Mouse (Mus musculus): ENCODE measurements around the gene Gli2. TPM values are rescaled to one million over a fixed set of nuclear protein-coding genes. Genes with fewer than 3 reads are reported as not detected.

Gli2 gene
- polyA plus RNA-seq, 1 experiment from 2014 or later: 4.0 TPM

DNA sequence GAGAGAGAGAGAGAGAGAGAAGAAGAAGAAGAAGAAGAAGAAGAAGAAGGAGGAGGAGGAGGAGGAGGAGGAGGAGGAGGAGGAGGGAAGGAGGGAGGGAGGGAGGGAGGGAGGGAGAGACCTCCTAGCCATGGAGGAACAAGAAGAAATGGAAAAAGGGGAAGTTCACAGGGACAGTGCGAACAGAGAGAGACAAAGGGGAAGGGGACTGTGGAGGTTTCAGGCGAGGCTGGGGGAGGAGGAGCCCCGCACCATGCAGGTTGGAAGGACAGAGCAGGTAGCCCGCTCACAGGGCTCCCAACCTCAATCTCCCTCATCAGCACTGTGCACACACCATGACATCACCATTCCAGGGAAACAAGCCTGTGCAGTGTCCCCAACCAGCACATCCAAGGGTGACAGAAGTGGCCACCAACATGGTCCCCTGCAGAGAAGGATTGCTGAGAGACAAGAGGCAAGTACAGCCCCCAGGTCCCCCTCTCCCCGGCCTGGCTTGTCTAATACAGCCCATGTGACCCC, 84.7 kb downstream of the Gli2 start:
- WGBS: 89% methylated on average over 5 of the region's 5 CpGs
- Histone ChIP-seq H3K36me3 (ENCODE audit: control insufficient read depth, insufficient read depth) (no peaks in the 10 kb centered on the region), H3K27ac (ENCODE audit: low read length) (no peak overlapping the region), H3K4me2 (ENCODE audit: low read length) (no peak overlapping the region), H3K27me3 (replicated peaks; ENCODE audit: control insufficient read depth, insufficient read depth, low read length) (no peaks in the 10 kb centered on the region), H3K9ac (replicated peaks; ENCODE audit: low read depth, low read length) (no peak overlapping the region), H3K9me3 (ENCODE audit: control insufficient read depth, low read length) (no peaks in the 10 kb centered on the region), H3K4me1 (replicated peaks; ENCODE audit: control insufficient read depth, insufficient read depth, low read length) (no peaks in the 10 kb centered on the region), H3K4me3 (replicated peaks; ENCODE audit: low read length) (no peak overlapping the region)
- ATAC-seq: no peak

DNA sequence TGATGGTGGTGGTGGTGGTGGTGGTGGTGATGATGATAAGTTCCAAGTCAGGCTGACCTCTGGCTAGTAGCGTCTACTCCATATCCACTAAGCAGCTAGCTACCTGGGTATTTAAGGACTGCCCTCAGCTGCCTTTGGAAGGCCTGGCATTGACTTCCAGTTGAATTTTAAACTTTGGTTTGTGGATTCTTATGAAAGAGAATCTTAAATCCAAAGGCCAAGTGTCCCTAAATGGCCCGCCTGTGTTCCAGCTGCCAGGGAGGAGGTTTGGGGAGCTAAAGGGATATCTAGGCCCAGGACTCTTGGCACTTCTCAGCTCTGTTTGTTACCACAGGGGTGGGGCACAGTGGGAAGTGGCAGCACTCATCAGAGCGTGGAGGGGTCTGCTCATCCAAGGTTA, 85.4 kb downstream of the Gli2 start:
- no peak overlapping the region for H3K9ac ChIP-seq (replicated peaks; ENCODE audit: low read depth, low read length)
- H3K4me1 ChIP-seq (replicated peaks; ENCODE audit: control insufficient read depth, insufficient read depth, low read length): no peaks in the 10 kb centered on the region
- no peaks in the 10 kb centered on the region for H3K36me3 ChIP-seq (ENCODE audit: control insufficient read depth, insufficient read depth)
- H3K4me2 ChIP-seq (ENCODE audit: low read length): no peak overlapping the region
- H3K27me3 ChIP-seq (replicated peaks; ENCODE audit: control insufficient read depth, insufficient read depth, low read length): no peaks in the 10 kb centered on the region
- H3K27ac ChIP-seq (ENCODE audit: low read length): no peak overlapping the region
- ATAC-seq: no peak
- H3K4me3 ChIP-seq (replicated peaks; ENCODE audit: low read length): no peak overlapping the region
- WGBS: 89% methylated on average over 3 of the region's 3 CpGs
- H3K9me3 ChIP-seq (ENCODE audit: control insufficient read depth, low read length): no peaks in the 10 kb centered on the region

DNA sequence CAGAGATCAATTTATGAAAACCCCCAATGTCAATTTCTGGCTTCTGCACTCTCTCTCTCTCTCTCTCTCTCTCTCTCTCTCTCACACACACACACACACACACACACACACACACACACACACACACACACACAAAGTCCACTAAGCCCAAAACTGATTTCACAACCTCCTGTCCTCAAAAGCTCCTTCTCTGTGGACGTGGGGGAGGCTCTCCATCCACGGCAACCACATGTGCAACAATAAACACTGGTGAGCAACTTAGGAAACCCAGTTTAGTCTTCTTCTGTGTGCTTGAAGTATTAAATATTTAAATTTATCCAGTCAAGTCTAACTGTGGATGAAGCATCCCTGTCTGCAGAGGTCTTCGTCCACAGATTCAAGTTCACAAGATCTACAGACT, 86.1 kb downstream of the Gli2 start:
- H3K36me3 ChIP-seq (ENCODE audit: control insufficient read depth, insufficient read depth): no peaks in the 10 kb centered on the region
- H3K4me2 ChIP-seq (ENCODE audit: low read length): no peak overlapping the region
- no peaks in the 10 kb centered on the region for H3K9me3 ChIP-seq (ENCODE audit: control insufficient read depth, low read length)
- H3K9ac ChIP-seq (replicated peaks; ENCODE audit: low read depth, low read length): no peak overlapping the region
- no peak for ATAC-seq
- H3K27ac ChIP-seq (ENCODE audit: low read length): no peak overlapping the region
- H3K27me3 ChIP-seq (replicated peaks; ENCODE audit: control insufficient read depth, insufficient read depth, low read length): no peaks in the 10 kb centered on the region
- WGBS: 77% methylated on average over 3 of the region's 3 CpGs
- no peak overlapping the region for H3K4me3 ChIP-seq (replicated peaks; ENCODE audit: low read length)
- H3K4me1 ChIP-seq (replicated peaks; ENCODE audit: control insufficient read depth, insufficient read depth, low read length): no peaks in the 10 kb centered on the region

DNA sequence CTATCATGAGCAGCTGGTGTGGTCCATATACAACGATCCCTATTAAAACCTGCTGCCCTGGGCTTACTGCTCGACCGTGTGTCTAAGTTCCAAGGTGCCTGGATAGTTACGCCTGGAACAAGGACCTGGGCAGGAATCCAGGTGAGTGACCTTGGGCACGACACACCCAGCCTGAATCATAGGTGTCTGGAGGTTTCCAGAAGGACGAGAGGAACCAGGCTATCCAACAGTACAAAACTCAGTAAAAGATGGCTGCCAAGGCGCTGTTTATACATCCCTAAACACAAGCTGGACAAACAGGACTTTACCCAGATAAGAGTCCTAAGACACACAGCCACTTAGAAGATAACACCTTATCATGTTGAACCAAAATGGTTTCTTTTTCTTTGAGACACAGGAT, 94.8 kb downstream of the Gli2 start:
- no peak for ATAC-seq
- no peak overlapping the region for H3K4me2 ChIP-seq (ENCODE audit: low read length)
- H3K4me1 ChIP-seq (replicated peaks; ENCODE audit: control insufficient read depth, insufficient read depth, low read length): peaks cover 20% of the 10 kb centered on the region
- no peaks in the 10 kb centered on the region for H3K36me3 ChIP-seq (ENCODE audit: control insufficient read depth, insufficient read depth)
- H3K9ac ChIP-seq (replicated peaks; ENCODE audit: low read depth, low read length): no peak overlapping the region
- no peaks in the 10 kb centered on the region for H3K9me3 ChIP-seq (ENCODE audit: control insufficient read depth, low read length)
- H3K27ac ChIP-seq (ENCODE audit: low read length): no peak overlapping the region
- H3K4me3 ChIP-seq (replicated peaks; ENCODE audit: low read length): no peak overlapping the region
- WGBS: 93% methylated on average over 7 of the region's 7 CpGs
- no peaks in the 10 kb centered on the region for H3K27me3 ChIP-seq (replicated peaks; ENCODE audit: control insufficient read depth, insufficient read depth, low read length)

DNA sequence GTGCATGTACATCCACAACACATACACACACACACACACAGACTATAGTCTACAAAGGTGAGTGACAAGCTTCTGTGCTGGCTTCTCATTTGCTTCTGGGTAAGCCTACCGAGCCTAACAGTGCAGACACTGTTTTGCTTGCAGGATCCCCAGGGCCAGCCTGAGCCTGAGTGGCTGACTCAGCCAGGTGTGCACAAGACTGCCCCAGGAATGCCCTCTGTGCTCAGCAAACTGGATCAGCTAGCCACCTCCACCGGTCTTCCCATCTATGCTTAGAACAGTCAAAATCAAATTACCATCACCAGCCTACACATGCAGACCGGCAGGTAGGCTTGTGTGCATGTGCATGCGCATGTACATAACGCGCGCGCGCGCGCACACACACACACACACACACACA, 97.6 kb downstream of the Gli2 start:
- no peaks in the 10 kb centered on the region for H3K36me3 ChIP-seq (ENCODE audit: control insufficient read depth, insufficient read depth)
- no peaks in the 10 kb centered on the region for H3K9me3 ChIP-seq (ENCODE audit: control insufficient read depth, low read length)
- no peak overlapping the region for H3K4me3 ChIP-seq (replicated peaks; ENCODE audit: low read length)
- ATAC-seq: no peak
- no peak overlapping the region for H3K27ac ChIP-seq (ENCODE audit: low read length)
- H3K27me3 ChIP-seq (replicated peaks; ENCODE audit: control insufficient read depth, insufficient read depth, low read length): no peaks in the 10 kb centered on the region
- no peak overlapping the region for H3K4me2 ChIP-seq (ENCODE audit: low read length)
- peaks cover 20% of the 10 kb centered on the region for H3K4me1 ChIP-seq (replicated peaks; ENCODE audit: control insufficient read depth, insufficient read depth, low read length)
- WGBS: 95% methylated on average over 11 of the region's 11 CpGs
- H3K9ac ChIP-seq (replicated peaks; ENCODE audit: low read depth, low read length): no peak overlapping the region

DNA sequence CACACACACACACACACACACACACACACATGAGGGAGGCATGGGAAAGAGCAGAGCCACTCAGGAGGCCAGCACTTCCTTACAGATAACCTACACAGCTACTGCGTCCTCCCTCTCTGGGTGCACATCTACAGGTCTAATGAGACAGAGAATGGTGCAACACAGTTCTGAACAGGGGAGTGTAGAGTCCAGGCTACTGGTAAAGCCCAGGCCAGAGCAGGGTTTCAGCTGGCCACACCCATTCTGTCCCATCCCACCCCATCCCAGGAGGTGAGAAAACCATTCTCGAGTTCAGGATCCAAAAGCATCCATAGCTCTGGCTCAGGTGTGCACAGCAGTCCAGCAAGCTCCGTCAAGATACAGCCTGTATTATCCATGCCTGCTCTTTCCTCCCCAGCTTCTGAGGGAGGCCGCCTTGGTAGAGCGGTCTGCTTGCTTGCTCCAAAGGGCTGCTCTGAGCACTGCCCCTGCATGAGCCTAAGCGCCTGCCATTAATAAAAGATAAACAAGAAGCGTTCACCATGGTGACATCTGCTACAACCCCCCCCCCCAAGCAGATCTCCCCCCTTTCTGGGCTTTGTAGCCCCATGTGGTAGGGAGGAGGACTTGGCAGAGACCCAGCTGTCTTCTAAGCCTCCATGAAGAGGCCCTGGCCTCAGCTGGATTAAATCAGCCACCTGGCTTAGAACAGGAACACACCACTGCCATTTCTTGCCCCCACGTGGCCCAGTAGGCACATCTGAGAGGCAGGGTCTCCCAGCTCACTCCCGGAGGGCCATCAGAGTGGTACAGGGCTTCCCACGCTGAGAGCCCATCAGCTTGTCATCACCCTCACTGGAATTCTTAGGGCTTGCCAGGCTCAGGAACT, 98.8 kb downstream of the Gli2 start:
- Histone ChIP-seq H3K27me3 (replicated peaks; ENCODE audit: control insufficient read depth, insufficient read depth, low read length) (no peaks in the 10 kb centered on the region), H3K4me1 (replicated peaks; ENCODE audit: control insufficient read depth, insufficient read depth, low read length) (peaks cover 20% of the 10 kb centered on the region), H3K27ac (ENCODE audit: low read length) (peak overlapping the region; percentile 46), H3K9ac (replicated peaks; ENCODE audit: low read depth, low read length) (no peak overlapping the region), H3K36me3 (ENCODE audit: control insufficient read depth, insufficient read depth) (no peaks in the 10 kb centered on the region), H3K9me3 (ENCODE audit: control insufficient read depth, low read length) (no peaks in the 10 kb centered on the region), H3K4me2 (ENCODE audit: low read length) (no peak overlapping the region), H3K4me3 (replicated peaks; ENCODE audit: low read length) (no peak overlapping the region)
- peak; percentile 90 for ATAC-seq
- WGBS: 30% methylated on average over 10 of the region's 10 CpGs

DNA sequence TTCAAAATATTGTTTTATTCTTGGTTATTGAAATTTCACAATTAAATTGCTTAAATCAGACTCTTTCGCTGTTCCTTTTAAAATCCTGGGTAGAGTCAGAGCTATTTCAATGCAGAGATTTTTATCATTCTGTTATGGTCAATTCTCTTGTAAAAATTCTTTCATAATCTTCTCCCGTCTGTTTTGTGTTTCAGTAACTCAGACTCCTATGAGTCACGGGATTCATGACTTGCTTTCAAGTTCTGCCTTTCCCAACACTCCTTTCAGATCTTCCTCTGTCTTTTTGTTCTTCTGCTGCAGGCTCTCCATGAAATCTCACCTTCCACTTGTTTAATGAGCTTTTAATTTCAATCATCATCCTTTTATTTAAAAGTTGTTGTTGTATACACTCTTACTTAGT, 100.4 kb downstream of the Gli2 start:
- no peaks in the 10 kb centered on the region for H3K9me3 ChIP-seq (ENCODE audit: control insufficient read depth, low read length)
- H3K4me2 ChIP-seq (ENCODE audit: low read length): no peak overlapping the region
- H3K4me3 ChIP-seq (replicated peaks; ENCODE audit: low read length): no peak overlapping the region
- H3K36me3 ChIP-seq (ENCODE audit: control insufficient read depth, insufficient read depth): no peaks in the 10 kb centered on the region
- no peak overlapping the region for H3K9ac ChIP-seq (replicated peaks; ENCODE audit: low read depth, low read length)
- ATAC-seq: no peak
- H3K27ac ChIP-seq (ENCODE audit: low read length): no peak overlapping the region
- peaks cover 20% of the 10 kb centered on the region for H3K4me1 ChIP-seq (replicated peaks; ENCODE audit: control insufficient read depth, insufficient read depth, low read length)
- WGBS: 89% methylated on average over 3 of the region's 3 CpGs
- H3K27me3 ChIP-seq (replicated peaks; ENCODE audit: control insufficient read depth, insufficient read depth, low read length): no peaks in the 10 kb centered on the region

DNA sequence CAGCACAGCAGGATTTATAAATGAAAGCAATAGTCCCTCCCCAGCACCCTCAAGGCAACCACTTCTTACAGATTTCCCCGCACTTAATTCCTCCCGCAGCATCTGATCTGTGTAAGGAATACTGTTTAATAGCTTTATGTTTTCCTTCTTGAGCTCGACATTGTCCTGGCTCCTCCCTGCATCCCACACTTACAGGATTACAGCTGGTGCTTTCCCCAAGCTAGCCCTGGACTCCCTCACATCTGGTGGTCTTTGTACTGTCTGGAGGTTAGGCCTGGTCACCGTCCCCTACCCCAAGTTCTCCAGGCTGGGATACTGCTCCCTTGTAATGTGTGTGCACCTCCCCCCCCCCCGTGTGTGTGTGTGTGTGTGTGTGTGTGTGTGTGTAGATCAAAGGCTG, 101.1 kb downstream of the Gli2 start:
- ATAC-seq: no peak
- Histone ChIP-seq H3K4me1 (replicated peaks; ENCODE audit: control insufficient read depth, insufficient read depth, low read length) (peaks cover 20% of the 10 kb centered on the region), H3K27me3 (replicated peaks; ENCODE audit: control insufficient read depth, insufficient read depth, low read length) (no peaks in the 10 kb centered on the region), H3K4me3 (replicated peaks; ENCODE audit: low read length) (no peak overlapping the region), H3K36me3 (ENCODE audit: control insufficient read depth, insufficient read depth) (no peaks in the 10 kb centered on the region), H3K9me3 (ENCODE audit: control insufficient read depth, low read length) (no peaks in the 10 kb centered on the region), H3K27ac (ENCODE audit: low read length) (no peak overlapping the region), H3K4me2 (ENCODE audit: low read length) (no peak overlapping the region), H3K9ac (replicated peaks; ENCODE audit: low read depth, low read length) (no peak overlapping the region)
- WGBS: 68% methylated on average over 4 of the region's 5 CpGs

DNA sequence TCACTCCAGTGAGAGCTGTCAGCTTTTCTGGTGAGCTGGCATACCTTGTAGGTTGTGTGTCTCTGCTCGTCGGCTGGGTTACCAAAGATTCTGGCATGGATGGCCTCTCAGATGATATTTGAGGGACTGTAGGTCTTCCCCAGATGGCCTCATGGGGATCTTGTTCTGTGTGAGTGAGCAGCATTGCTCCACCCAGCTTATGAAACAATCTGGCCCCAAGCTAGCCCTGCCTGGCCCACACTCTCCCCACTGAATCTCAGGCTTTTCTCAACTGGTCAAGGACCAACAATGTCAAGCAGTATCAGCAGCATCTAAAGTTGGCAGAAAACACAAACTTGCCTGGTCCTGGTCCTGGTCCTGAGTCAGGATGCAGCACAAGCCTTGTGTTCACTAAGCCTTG, 105.0 kb downstream of the Gli2 start:
- H3K27ac ChIP-seq (ENCODE audit: low read length): no peak overlapping the region
- H3K9ac ChIP-seq (replicated peaks; ENCODE audit: low read depth, low read length): no peak overlapping the region
- no peaks in the 10 kb centered on the region for H3K4me1 ChIP-seq (replicated peaks; ENCODE audit: control insufficient read depth, insufficient read depth, low read length)
- H3K9me3 ChIP-seq (ENCODE audit: control insufficient read depth, low read length): no peaks in the 10 kb centered on the region
- no peaks in the 10 kb centered on the region for H3K27me3 ChIP-seq (replicated peaks; ENCODE audit: control insufficient read depth, insufficient read depth, low read length)
- no peak overlapping the region for H3K4me2 ChIP-seq (ENCODE audit: low read length)
- H3K36me3 ChIP-seq (ENCODE audit: control insufficient read depth, insufficient read depth): no peaks in the 10 kb centered on the region
- H3K4me3 ChIP-seq (replicated peaks; ENCODE audit: low read length): no peak overlapping the region
- ATAC-seq: no peak
- WGBS: 54% methylated on average over 2 of the region's 2 CpGs
